Mouse (Mus musculus): ENCODE measurements at regions not wholly inside any gene's neighbourhood (a gene's known extent, or its start where the extent isn't known, plus 50 kb on each side); places are given as distances from the start of the nearest gene placed in this dataset.

- ChIA-PET POLR2A (no interaction called here), CTCF (interaction anchor here (1.5 to 1.6 kb wide), 2 partner anchors 10 to 22 kb away, joined by 3 to 6 read pairs; no protein-coding TSS in a partner anchor)
- ATAC-seq (no peak), DNase-seq (ENCODE audit: low read depth, low spot score) (no peak)
- TF ChIP-seq CTCF (IDR thresholded peaks at IDR 0.05), result no peak
- in situ Hi-C loops (cut with MboI; ENCODE audit: low pct_unique_long_range_greater_than_20kb), result no loop called here
- H3K27me3 ChIP-seq, result peaks cover 4% of the 10 kb centered on the region
These were observed 87.2 kb downstream of the Foxb1 start for GRCm38 (mm10) chr9:69673463-69674105.

- H3K27me3 ChIP-seq, result peaks cover 3% of the 10 kb centered on the region
- CTCF ChIA-PET, result interaction anchor here (1.5 kb wide), 1 partner anchor 22 kb away, joined by 3 read pairs; no protein-coding TSS in a partner anchor
- ATAC-seq, result no peak
- DNase-seq (ENCODE audit: low read depth, low spot score), result no peak
- in situ Hi-C loops (cut with MboI; ENCODE audit: low pct_unique_long_range_greater_than_20kb), result no loop called here
- no peak for TF ChIP-seq CTCF (IDR thresholded peaks at IDR 0.05)
- POLR2A ChIA-PET, result no interaction called here
These were observed 87.9 kb downstream of the Foxb1 start for GRCm38 (mm10) chr9:69672657-69673462.

- H3K27me3 ChIP-seq, result no peaks in the 10 kb centered on the region
- in situ Hi-C loops (cut with MboI; ENCODE audit: low pct_unique_long_range_greater_than_20kb), result no loop called here
- TF ChIP-seq CTCF (IDR thresholded peaks at IDR 0.05), result no peak
- ChIA-PET CTCF (no interaction called here), POLR2A (no interaction called here)
- ATAC-seq, result no peak
- no peak for DNase-seq (ENCODE audit: low read depth, low spot score)
These were observed 89.5 kb downstream of the Foxb1 start for GRCm38 (mm10) chr9:69671199-69671598.

GRCm38 (mm10) chr9:69670551-69671044 is 90.1 kb downstream of the Foxb1 start:
- ChIA-PET POLR2A (no interaction called here), CTCF (no interaction called here)
- DNase-seq (ENCODE audit: low read depth, low spot score), result no peak
- no peaks in the 10 kb centered on the region for H3K27me3 ChIP-seq
- in situ Hi-C loops (cut with MboI; ENCODE audit: low pct_unique_long_range_greater_than_20kb), result no loop called here
- ATAC-seq, result no peak
- TF ChIP-seq CTCF (IDR thresholded peaks at IDR 0.05), result no peak

- DNase-seq (ENCODE audit: low read depth, low spot score) (no peak), ATAC-seq (no peak)
- no peak for TF ChIP-seq CTCF (IDR thresholded peaks at IDR 0.05)
- ChIA-PET CTCF (no interaction called here), POLR2A (no interaction called here)
- in situ Hi-C loops (cut with MboI; ENCODE audit: low pct_unique_long_range_greater_than_20kb), result no loop called here
- H3K27me3 ChIP-seq, result no peaks in the 10 kb centered on the region
These were observed 90.9 kb downstream of the Foxb1 start for GRCm38 (mm10) chr9:69669611-69670550.

- CTCF ChIA-PET, result no interaction called here
- POLR2A ChIA-PET, result no interaction called here
- H3K27me3 ChIP-seq, result peaks cover 4% of the 10 kb centered on the region
- in situ Hi-C loops (cut with MboI; ENCODE audit: low pct_unique_long_range_greater_than_20kb), result no loop called here
- TF ChIP-seq CTCF (IDR thresholded peaks at IDR 0.05), result no peak
- DNase-seq (ENCODE audit: low read depth, low spot score) (no peak), ATAC-seq (no peak)
These were observed 92.2 kb downstream of the Foxb1 start for GRCm38 (mm10) chr9:69668475-69669090.

- ChIA-PET CTCF (no interaction called here), POLR2A (interaction anchor here (0.6 kb wide), 1 partner anchor 201 kb away, joined by 4 read pairs; no protein-coding TSS in a partner anchor)
- DNase-seq (ENCODE audit: low read depth, low spot score), result no peak
- in situ Hi-C loops (cut with MboI; ENCODE audit: low pct_unique_long_range_greater_than_20kb), result no loop called here
- no peak for ATAC-seq
- peaks cover 4% of the 10 kb centered on the region for H3K27me3 ChIP-seq
- TF ChIP-seq CTCF (IDR thresholded peaks at IDR 0.05), result no peak
These were observed 93.6 kb downstream of the Foxb1 start for GRCm38 (mm10) chr9:69667064-69667533.

GRCm38 (mm10) chr9:69664201-69664600 is 96.5 kb downstream of the Foxb1 start:
- TF ChIP-seq CTCF (IDR thresholded peaks at IDR 0.05), result no peak
- CTCF ChIA-PET, result no interaction called here
- in situ Hi-C loops (cut with MboI; ENCODE audit: low pct_unique_long_range_greater_than_20kb), result no loop called here
- DNase-seq (ENCODE audit: low read depth, low spot score), result no peak
- ATAC-seq, result no peak
- H3K27me3 ChIP-seq, result peaks cover 4% of the 10 kb centered on the region
- POLR2A ChIA-PET, result no interaction called here

- H3K27me3 ChIP-seq, result peaks cover 4% of the 10 kb centered on the region
- DNase-seq (ENCODE audit: low read depth, low spot score) (no peak), ATAC-seq (no peak)
- peak; percentile 67 for TF ChIP-seq CTCF (IDR thresholded peaks at IDR 0.05)
- POLR2A ChIA-PET, result no interaction called here
- CTCF ChIA-PET, result interaction anchor here (1.0 to 2.1 kb wide), 5 partner anchors 12 to 270 kb away, joined by 3 to 12 read pairs (median 5); no protein-coding TSS in a partner anchor
- in situ Hi-C loops (cut with MboI; ENCODE audit: low pct_unique_long_range_greater_than_20kb), result no loop called here
These were observed 98.3 kb downstream of the Foxb1 start for GRCm38 (mm10) chr9:69662394-69662793.

- no peak for DNase-seq (ENCODE audit: low read depth, low spot score)
- CTCF ChIA-PET, result no interaction called here
- no peak for TF ChIP-seq CTCF (IDR thresholded peaks at IDR 0.05)
- POLR2A ChIA-PET, result no interaction called here
- no peaks in the 10 kb centered on the region for H3K27me3 ChIP-seq
- in situ Hi-C loops (cut with MboI; ENCODE audit: low pct_unique_long_range_greater_than_20kb), result no loop called here
- no peak for ATAC-seq
These were observed 102.5 kb downstream of the Foxb1 start for GRCm38 (mm10) chr9:69658276-69658675.
